16 mouse cellular contexts compared by ENCODE assay signal in the genomic region with DNA sequence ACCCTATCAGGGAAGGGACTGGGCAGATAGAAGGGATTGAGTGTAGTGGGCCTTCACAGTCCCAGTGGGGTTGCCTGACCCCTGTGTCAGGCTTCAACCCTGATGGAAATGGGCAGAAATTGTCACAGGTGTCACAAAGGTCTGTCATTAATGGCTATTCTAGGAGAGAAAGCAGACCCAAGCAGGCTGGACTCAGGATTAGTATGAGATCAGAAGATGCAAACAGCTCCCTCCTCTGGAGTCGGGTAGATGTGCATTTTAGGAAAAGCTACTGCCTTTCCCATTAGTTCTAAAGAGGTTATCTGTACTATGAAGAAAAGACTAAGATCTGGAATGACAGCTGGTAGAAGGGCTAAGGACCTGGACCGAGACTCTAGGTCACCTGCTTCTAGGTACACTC.
DNase-seq lines count a peak whose midpoint lies in the region; ATAC-seq and TF ChIP-seq lines count a peak whose summit lies in the region.
"Had no signal": no experiment of that assay in that cellular context is flagged by ENCODE, and none has a peak within 500 bp of the region (broad histone marks: within the 10 kb centered on the region; RNA-seq: fewer than 3 reads in every experiment).

No protein-coding gene starts in this region.

- peak; percentile 52 for TF ChIP-seq CTCF in hindbrain, postnatal 0 days (IDR thresholded peaks at IDR 0.05; ENCODE audit: low read depth)
- TF ChIP-seq CTCF in liver, postnatal 0 days (IDR thresholded peaks at IDR 0.05; ENCODE audit: low read depth), result peak; percentile 29; the same call in 1 of the 2 replicates

- no peak overlapping the region for H3K27ac ChIP-seq in hindbrain, postnatal 0 days
- no peak overlapping the region for H3K27ac ChIP-seq in hindbrain, embryonic 11.5 days (ENCODE audit: low read depth, low read length)
- no peak overlapping the region for H3K27ac ChIP-seq in liver, postnatal 0 days (ENCODE audit: low read depth)
- H3K27ac ChIP-seq in liver, embryonic 12.5 days, result no peak overlapping the region
- H3K27ac ChIP-seq in embryonic facial prominence, embryonic 14.5 days (replicated peaks; ENCODE audit: low read depth, low read length), result peak overlapping the region; percentile 68
- H3K27ac ChIP-seq: forebrain, embryonic 12.5 days; intestine, embryonic 15.5 days; liver, embryonic 14.5 days; neural tube, embryonic 13.5 days had no signal

- no peak overlapping the region for H3K4me3 ChIP-seq in hindbrain, postnatal 0 days (ENCODE audit: low read length)
- no peak overlapping the region for H3K4me3 ChIP-seq in hindbrain, embryonic 11.5 days (ENCODE audit: low read depth, low read length)
- H3K4me3 ChIP-seq in liver, postnatal 0 days (ENCODE audit: low read depth, low read length), result no peak overlapping the region
- no peak overlapping the region for H3K4me3 ChIP-seq in liver, embryonic 12.5 days
- H3K4me3 ChIP-seq in embryonic facial prominence, embryonic 14.5 days (ENCODE audit: low read depth, low read length), result no peak overlapping the region
- H3K4me3 ChIP-seq: forebrain, embryonic 12.5 days; intestine, embryonic 15.5 days; neural tube, embryonic 13.5 days had no signal

- ATAC-seq in hindbrain, postnatal 0 days, result no peak
- ATAC-seq in hindbrain, embryonic 11.5 days (ENCODE audit: low FRiP score), result no peak
- ATAC-seq in liver, postnatal 0 days, result no peak
- ATAC-seq in liver, embryonic 12.5 days, result no peak
- ATAC-seq in embryonic facial prominence, embryonic 14.5 days (ENCODE audit: low read depth), result 0 out of 2 replicates have a peak, but pooled peaks have one; percentile 22
- ATAC-seq: intestine, embryonic 15.5 days had no signal

- H3K27me3 ChIP-seq in hindbrain, postnatal 0 days (ENCODE audit: insufficient read depth, low read length), result no peaks in the 10 kb centered on the region
- no peaks in the 10 kb centered on the region for H3K27me3 ChIP-seq in hindbrain, embryonic 11.5 days (ENCODE audit: control insufficient read depth, insufficient read depth, low read length)
- no peaks in the 10 kb centered on the region for H3K27me3 ChIP-seq in liver, postnatal 0 days (ENCODE audit: insufficient read depth, low read length)
- 0 out of 2 replicates have a peak, but pooled peaks cover 10% of the 10 kb centered on the region for H3K27me3 ChIP-seq in liver, embryonic 12.5 days (replicated peaks)
- H3K27me3 ChIP-seq in embryonic facial prominence, embryonic 14.5 days (replicated peaks; ENCODE audit: control insufficient read depth, insufficient read depth, low read length), result no peaks in the 10 kb centered on the region
- H3K27me3 ChIP-seq: forebrain, embryonic 12.5 days; intestine, embryonic 15.5 days; neural tube, embryonic 13.5 days had no signal

- no peak for TF ChIP-seq EP300 in liver, postnatal 0 days (IDR thresholded peaks at IDR 0.05; ENCODE audit: low read depth)

- no peaks in the 10 kb centered on the region for H3K36me3 ChIP-seq in hindbrain, postnatal 0 days (ENCODE audit: insufficient read depth, low read length)
- no peaks in the 10 kb centered on the region for H3K36me3 ChIP-seq in hindbrain, embryonic 11.5 days (ENCODE audit: control insufficient read depth, insufficient read depth, low read length)
- H3K36me3 ChIP-seq in liver, postnatal 0 days (replicated peaks; ENCODE audit: insufficient read depth, low read length), result no peaks in the 10 kb centered on the region
- no peaks in the 10 kb centered on the region for H3K36me3 ChIP-seq in liver, embryonic 12.5 days
- H3K36me3 ChIP-seq in embryonic facial prominence, embryonic 14.5 days (ENCODE audit: control insufficient read depth, insufficient read depth, low read length), result no peaks in the 10 kb centered on the region
- H3K36me3 ChIP-seq: forebrain, embryonic 12.5 days; intestine, embryonic 15.5 days; neural tube, embryonic 13.5 days had no signal

- H3K4me1 ChIP-seq in hindbrain, postnatal 0 days (ENCODE audit: insufficient read depth, low read length), result no peaks in the 10 kb centered on the region
- no peaks in the 10 kb centered on the region for H3K4me1 ChIP-seq in hindbrain, embryonic 11.5 days (replicated peaks; ENCODE audit: control insufficient read depth, insufficient read depth, low read length)
- no peaks in the 10 kb centered on the region for H3K4me1 ChIP-seq in liver, postnatal 0 days (ENCODE audit: insufficient read depth)
- peaks cover 7% of the 10 kb centered on the region for H3K4me1 ChIP-seq in liver, embryonic 12.5 days
- H3K4me1 ChIP-seq in embryonic facial prominence, embryonic 14.5 days (ENCODE audit: control insufficient read depth, insufficient read depth, low read length), result peaks cover 12% of the 10 kb centered on the region
- H3K4me1 ChIP-seq: forebrain, embryonic 12.5 days; intestine, embryonic 15.5 days had no signal

- 56% methylated on average over 2 of the region's 2 CpGs for WGBS in hindbrain, postnatal 0 days
- whole genome bisulfite sequencing in hindbrain, embryonic 11.5 days, result 60% methylated on average over 2 of the region's 2 CpGs
- WGBS in liver, postnatal 0 days (ENCODE audit: insufficient replicate concordance), result 48% methylated on average over 2 of the region's 2 CpGs
- 39% methylated on average over 2 of the region's 2 CpGs for WGBS in liver, embryonic 12.5 days (ENCODE audit: insufficient replicate concordance)
- 46% methylated on average over 2 of the region's 2 CpGs for WGBS in embryonic facial prominence, embryonic 14.5 days

- DNase-seq in cerebellum, postnatal 10 days, result peak; percentile 46 to 54
- no peak for DNase-seq in cerebellum, adult 11 months
- no peak for DNase-seq in hindbrain, postnatal 0 days (ENCODE audit: low spot score)
- DNase-seq in hindbrain, embryonic 11.5 days (ENCODE audit: low spot score), result no peak
- no peak for DNase-seq in liver, postnatal 0 days
- DNase-seq in embryonic facial prominence, embryonic 14.5 days (ENCODE audit: low spot score), result no peak
- DNase-seq in urinary bladder, adult 2 months (ENCODE audit: low spot score), result no peak
- DNase-seq: cerebellum, postnatal 36 days; kidney, postnatal 4 days; lung, postnatal 10 days; thymus, postnatal 25 days had no signal

- H3K9me3 ChIP-seq in hindbrain, postnatal 0 days (ENCODE audit: low read length), result no peaks in the 10 kb centered on the region
- no peaks in the 10 kb centered on the region for H3K9me3 ChIP-seq in hindbrain, embryonic 11.5 days (ENCODE audit: control insufficient read depth, low read length)
- H3K9me3 ChIP-seq in liver, postnatal 0 days (ENCODE audit: low read length), result no peaks in the 10 kb centered on the region
- H3K9me3 ChIP-seq in liver, embryonic 12.5 days (replicated peaks), result no peaks in the 10 kb centered on the region
- no peaks in the 10 kb centered on the region for H3K9me3 ChIP-seq in embryonic facial prominence, embryonic 14.5 days (ENCODE audit: control insufficient read depth, low read length)
- H3K9me3 ChIP-seq: forebrain, embryonic 12.5 days; intestine, embryonic 15.5 days; neural tube, embryonic 13.5 days had no signal

- no peak overlapping the region for H3K9ac ChIP-seq in hindbrain, postnatal 0 days (replicated peaks; ENCODE audit: low read length)
- no peak overlapping the region for H3K9ac ChIP-seq in hindbrain, embryonic 11.5 days (ENCODE audit: low read depth, low read length)
- H3K9ac ChIP-seq in liver, postnatal 0 days (replicated peaks), result no peak overlapping the region
- no peak overlapping the region for H3K9ac ChIP-seq in liver, embryonic 12.5 days
- no peak overlapping the region for H3K9ac ChIP-seq in embryonic facial prominence, embryonic 14.5 days (ENCODE audit: low read depth, low read length)
- H3K9ac ChIP-seq: forebrain, embryonic 12.5 days; intestine, embryonic 15.5 days; liver, embryonic 14.5 days; neural tube, embryonic 13.5 days had no signal

- H3K4me2 ChIP-seq in hindbrain, postnatal 0 days (ENCODE audit: low read depth, low read length), result no peak overlapping the region
- H3K4me2 ChIP-seq in hindbrain, embryonic 11.5 days (replicated peaks; ENCODE audit: low read depth, low read length), result no peak overlapping the region
- H3K4me2 ChIP-seq in liver, postnatal 0 days (ENCODE audit: low read depth, low read length), result no peak overlapping the region
- no peak overlapping the region for H3K4me2 ChIP-seq in liver, embryonic 12.5 days
- no peak overlapping the region for H3K4me2 ChIP-seq in embryonic facial prominence, embryonic 14.5 days (ENCODE audit: low read depth, low read length)
- H3K4me2 ChIP-seq: forebrain, embryonic 12.5 days; intestine, embryonic 15.5 days; neural tube, embryonic 13.5 days had no signal

Comparison
In these comparisons a context has a peak if more than half of its experiments do, and no peak if none do; other contexts are left out.
1. DNase-seq: peak in cerebellum, postnatal 10 days (2 of 2); none in cerebellum, adult 11 months (single experiment), hindbrain, postnatal 0 days (single experiment), hindbrain, embryonic 11.5 days (single experiment), liver, postnatal 0 days (single experiment), embryonic facial prominence, embryonic 14.5 days (single experiment) and urinary bladder, adult 2 months (single experiment).